Mouse (Mus musculus) layer of hippocampus, adult 18-20 months (tissue): ENCODE data around the gene Aplp1. TPM values are rescaled to one million over a fixed set of nuclear protein-coding genes. Genes with fewer than 3 reads are reported as not detected.

Experiments
- DNase-seq, 2 experiments: peaks; one replicate each; pipeline ENCODE4 v3.0.0; 2022; ENCODE audit warnings: low spot score in 2 of 2
- total RNA-seq, 2 experiments: library from RNA; stranded (reverse); gene quantifications; 2 replicates each; pipeline ENCODE4 v1.2.3; 2021

The Aplp1 gene
- total RNA-seq, 2 experiments from 2014 or later = 1,425 to 1,440 TPM

- no peak for DNase-seq
Observed at GRCm38 (mm10) chr7:30412735-30413147, 32.6 kb downstream of the Aplp1 start.

- no peak for DNase-seq
Observed at GRCm38 (mm10) chr7:30411023-30411422, 34.3 kb downstream of the Aplp1 start.

- DNase-seq = no peak
Observed at GRCm38 (mm10) chr7:30409789-30410188, 35.5 kb downstream of the Aplp1 start.

GRCm38 (mm10) chr7:30408639-30409038 lies 36.7 kb downstream of the Aplp1 start:
- no peak for DNase-seq

GRCm38 (mm10) chr7:30402343-30402742 lies 43.0 kb downstream of the Aplp1 start:
- DNase-seq = no peak

- DNase-seq = no peak
Observed at GRCm38 (mm10) chr7:30399671-30400070, 45.7 kb downstream of the Aplp1 start.

GRCm38 (mm10) chr7:30394871-30395270 lies 50.5 kb downstream of the Aplp1 start:
- no peak for DNase-seq

GRCm38 (mm10) chr7:30394379-30394778 lies 51.0 kb downstream of the Aplp1 start:
- no peak for DNase-seq

- no peak for DNase-seq
Observed at GRCm38 (mm10) chr7:30393631-30394030, 51.7 kb downstream of the Aplp1 start.

- no peak for DNase-seq
Observed at GRCm38 (mm10) chr7:30392746-30393520, 52.4 kb downstream of the Aplp1 start.

Other genes starting within 250 kb of the Aplp1 start
- gene Capns1, start 246.7 kb downstream of the Aplp1 start, total RNA-seq = 100 to 1,000 TPM; 205 to 227 TPM
- 10 to 100 TPM; 55.1 to 59.8 TPM for gene Polr2i, start 213.6 kb downstream of the Aplp1 start, total RNA-seq
- gene Tbcb, start 213.3 kb downstream of the Aplp1 start, total RNA-seq = 100 to 1,000 TPM; 128 to 131 TPM
- gene Ovol3, start 209.8 kb downstream of the Aplp1 start, total RNA-seq = not detected
- under 1 TPM in 1 of 2 experiments, not detected in 1; 0.33 TPM for gene Thap8, start 165.4 kb downstream of the Aplp1 start, total RNA-seq
- 1 to 10 TPM in 1 of 2 experiments, under 1 TPM in 1; 0.77 to 1.6 TPM for gene Wdr62, start 165.1 kb downstream of the Aplp1 start, total RNA-seq
- 100 to 1,000 TPM; 461 to 466 TPM for gene Clip3, start 153.8 kb downstream of the Aplp1 start, total RNA-seq
- 10 to 100 TPM; 55.2 to 63.0 TPM for gene Alkbh6, start 136.8 kb downstream of the Aplp1 start, total RNA-seq
- gene Syne4, start 130.7 kb downstream of the Aplp1 start, total RNA-seq = 10 to 100 TPM; 10.5 to 10.9 TPM
- gene E130208F15Rik, start 123.8 kb downstream of the Aplp1 start, total RNA-seq = under 1 TPM; 0.30 to 0.43 TPM
- gene Sdhaf1, start 121.6 kb downstream of the Aplp1 start, total RNA-seq = 1 to 10 TPM; 6.3 to 6.6 TPM
- 10 to 100 TPM; 29.9 to 32.6 TPM for gene Lrfn3, start 82.8 kb downstream of the Aplp1 start, total RNA-seq
- gene Tyrobp, start 31.8 kb downstream of the Aplp1 start, total RNA-seq = 10 to 100 TPM; 29.7 to 34.3 TPM
- under 1 TPM in 1 of 2 experiments, not detected in 1; 0.99 TPM for gene Hcst, start 25.7 kb downstream of the Aplp1 start, total RNA-seq
- gene Nfkbid, start 23.8 kb downstream of the Aplp1 start, total RNA-seq = 1 to 10 TPM; 3.0 to 4.2 TPM
- gene Kirrel2, start 12.2 kb upstream of the Aplp1 start, total RNA-seq = 10 to 100 TPM; 11.9 to 17.4 TPM
- 1 to 10 TPM in 1 of 2 experiments, under 1 TPM in 1; 0.96 to 1.8 TPM for gene Nphs1, start 12.8 kb upstream of the Aplp1 start, total RNA-seq
- not detected for gene Prodh2, start 48.1 kb upstream of the Aplp1 start, total RNA-seq
- 100 to 1,000 TPM in 1 of 2 experiments, 10 to 100 TPM in 1; 97.4 to 108 TPM for gene Arhgap33, start 89.5 kb upstream of the Aplp1 start, total RNA-seq
- 1 to 10 TPM; 2.6 to 2.9 TPM for gene Hspb6, start 106.6 kb upstream of the Aplp1 start, total RNA-seq
- 1 to 10 TPM; 4.4 to 5.2 TPM for gene Proser3, start 106.8 kb upstream of the Aplp1 start, total RNA-seq
- 10 to 100 TPM; 40.8 to 43.2 TPM for gene Lin37, start 114.3 kb upstream of the Aplp1 start, total RNA-seq
- gene U2af1l4, start 117.8 kb upstream of the Aplp1 start, total RNA-seq = 10 to 100 TPM; 74.6 to 75.2 TPM
- 1 to 10 TPM; 9.1 to 9.2 TPM for gene Gm49396, start 117.8 kb upstream of the Aplp1 start, total RNA-seq
- gene Psenen, start 118.1 kb upstream of the Aplp1 start, total RNA-seq = 10 to 100 TPM; 89.3 to 91.7 TPM
- 1 to 10 TPM; 4.9 to 6.4 TPM for gene Igflr1, start 119.9 kb upstream of the Aplp1 start, total RNA-seq
- gene Kmt2b, start 143.2 kb upstream of the Aplp1 start, total RNA-seq = 10 to 100 TPM; 45.3 to 47.8 TPM
- not detected for gene Zbtb32, start 153.4 kb upstream of the Aplp1 start, total RNA-seq
- under 1 TPM; 0.38 to 0.45 TPM for gene Upk1a, start 167.3 kb upstream of the Aplp1 start, total RNA-seq
- 100 to 1,000 TPM; 599 to 606 TPM for gene Cox6b1, start 180.6 kb upstream of the Aplp1 start, total RNA-seq
- not detected for gene Etv2, start 190.3 kb upstream of the Aplp1 start, total RNA-seq
- 10 to 100 TPM; 79.0 to 82.6 TPM for gene Rbm42, start 204.8 kb upstream of the Aplp1 start, total RNA-seq
- gene Haus5, start 219.5 kb upstream of the Aplp1 start, total RNA-seq = 1 to 10 TPM; 4.6 to 5.4 TPM
- not detected for gene Pmis2, start 226.1 kb upstream of the Aplp1 start, total RNA-seq